Mouse (Mus musculus) liver, embryonic 11.5 days (tissue): ENCODE measurements at regions not wholly inside any gene's neighbourhood (a gene's known extent, or its start where the extent isn't known, plus 50 kb on each side); places are given as distances from the start of the nearest gene placed in this dataset.

Experiments used
- ATAC-seq: fragments of 200-750 bp; cut with Nextera tagmentation; replicated peaks from 2 replicates; pipeline ENCODE4 v1.8.0; 2017; ENCODE audit warnings: moderate number of reproducible peaks, mild to moderate bottlenecking, moderate TSS enrichment, moderate library complexity; ENCODE audit not compliant: low FRiP score
- DNase-seq: peaks from one replicate; pipeline ENCODE4 v3.0.0-alpha.2; 2017; ENCODE audit warnings: low spot score
- H3K27ac ChIP-seq: fragments of 300-500 bp; sonication (generic); 2 replicates; pipeline ENCODE4 v1.5.1; 2014; ENCODE audit warnings: mild to moderate bottlenecking, low read depth, low read length, control low read depth
- H3K27me3 ChIP-seq: fragments of 300-500 bp; sonication (generic); replicated peaks from 2 replicates; pipeline ENCODE4 v1.6.1; 2014; ENCODE audit warnings: low read length, mixed read lengths; ENCODE audit not compliant: control insufficient read depth, insufficient read depth
- H3K36me3 ChIP-seq: fragments of 300-500 bp; sonication (generic); 2 replicates; pipeline ENCODE4 v1.6.1; 2014; ENCODE audit warnings: mild to moderate bottlenecking, low read length, moderate library complexity, mixed read lengths; ENCODE audit not compliant: control insufficient read depth, insufficient read depth
- H3K4me1 ChIP-seq: fragments of 300-500 bp; sonication (generic); replicated peaks from 2 replicates; pipeline ENCODE4 v1.6.1; 2014; ENCODE audit warnings: low read length, mixed read lengths; ENCODE audit not compliant: control insufficient read depth, insufficient read depth
- H3K4me2 ChIP-seq: fragments of 300-500 bp; sonication (generic); 2 replicates; pipeline ENCODE4 v1.6.1; 2014; ENCODE audit warnings: mild to moderate bottlenecking, control low read depth, moderate library complexity
- H3K4me3 ChIP-seq: fragments of 300-500 bp; sonication (generic); 2 replicates; pipeline ENCODE4 v1.5.1; 2014; ENCODE audit warnings: low read depth, low read length, control low read depth
- H3K9ac ChIP-seq: fragments of 300-500 bp; sonication (generic); 2 replicates; pipeline ENCODE4 v1.6.1; 2014; ENCODE audit warnings: low read depth, low read length, control low read depth
- H3K9me3 ChIP-seq: fragments of 300-500 bp; sonication (generic); 2 replicates; pipeline ENCODE4 v1.6.1; 2016; ENCODE audit warnings: low read length, inconsistent platforms, mixed read lengths; ENCODE audit not compliant: control insufficient read depth
- WGBS: fragments of 180-500 bp; shearing (Covaris S2); extraction: QIAGEN DNeasy Blood & Tissue Kit; methylation state at CpG from one replicate; pipeline ENCODE4 v1.1.7; 2014; 5-methylcytosine and 5-hydroxymethylcytosine counted together

- WGBS = 46% methylated on average over 8 of the region's 8 CpGs
- H3K4me2 ChIP-seq = peak overlapping the region; percentile 3; the same call in 1 of the 2 replicates
- peaks cover 63% of the 10 kb centered on the region for H3K27me3 ChIP-seq
Observed at GRCm38 (mm10) chr6:51192826-51193225, 239.6 kb upstream of the Nfe2l3 start.

GRCm38 (mm10) chr6:51193356-51193755, 239.1 kb upstream of the Nfe2l3 start:
- 15% methylated on average over 12 of the region's 12 CpGs for WGBS
- no peak overlapping the region for H3K27ac ChIP-seq
- no peaks in the 10 kb centered on the region for H3K4me1 ChIP-seq
- H3K4me3 ChIP-seq = no peak overlapping the region
- H3K9me3 ChIP-seq = no peaks in the 10 kb centered on the region
- no peaks in the 10 kb centered on the region for H3K36me3 ChIP-seq
- peaks cover 58% of the 10 kb centered on the region for H3K27me3 ChIP-seq
- H3K4me2 ChIP-seq = peak overlapping the region; percentile 3; the same call in 1 of the 2 replicates
- no peak overlapping the region for H3K9ac ChIP-seq
- ATAC-seq (no peak), DNase-seq (no peak)

More at GRCm38 (mm10) chr6:51192826-51193225, 239.6 kb upstream of the Nfe2l3 start:
- H3K9ac ChIP-seq = no peak overlapping the region
- ATAC-seq (no peak), DNase-seq (no peak)
- no peak overlapping the region for H3K4me3 ChIP-seq
- H3K9me3 ChIP-seq = no peaks in the 10 kb centered on the region
- H3K4me1 ChIP-seq = no peaks in the 10 kb centered on the region
- no peak overlapping the region for H3K27ac ChIP-seq
- H3K36me3 ChIP-seq = no peaks in the 10 kb centered on the region

GRCm38 (mm10) chr6:51196391-51196790, 236.1 kb upstream of the Nfe2l3 start:
- H3K4me2 ChIP-seq = no peak overlapping the region
- 73% methylated on average over 2 of the region's 2 CpGs for WGBS
- peaks cover 30% of the 10 kb centered on the region for H3K27me3 ChIP-seq

GRCm38 (mm10) chr6:51197000-51197774, 235.3 kb upstream of the Nfe2l3 start:
- 74% methylated on average over 16 of the region's 16 CpGs for WGBS
- H3K4me3 ChIP-seq = no peak overlapping the region
- H3K4me2 ChIP-seq = no peak overlapping the region
- no peak overlapping the region for H3K27ac ChIP-seq
- H3K9me3 ChIP-seq = no peaks in the 10 kb centered on the region
- ATAC-seq = no peak
- H3K27me3 ChIP-seq = peaks cover 23% of the 10 kb centered on the region
- no peak for DNase-seq
- no peaks in the 10 kb centered on the region for H3K4me1 ChIP-seq
- no peaks in the 10 kb centered on the region for H3K36me3 ChIP-seq
- H3K9ac ChIP-seq = no peak overlapping the region

More at GRCm38 (mm10) chr6:51196391-51196790, 236.1 kb upstream of the Nfe2l3 start:
- H3K36me3 ChIP-seq = no peaks in the 10 kb centered on the region
- H3K27ac ChIP-seq = no peak overlapping the region
- H3K9me3 ChIP-seq = no peaks in the 10 kb centered on the region
- ATAC-seq = no peak
- no peak overlapping the region for H3K4me3 ChIP-seq
- no peak for DNase-seq
- H3K9ac ChIP-seq = no peak overlapping the region
- H3K4me1 ChIP-seq = no peaks in the 10 kb centered on the region

- Histone ChIP-seq H3K4me3 (no peak overlapping the region), H3K4me1 (no peaks in the 10 kb centered on the region), H3K9me3 (no peaks in the 10 kb centered on the region), H3K27ac (no peak overlapping the region), H3K36me3 (no peaks in the 10 kb centered on the region), H3K27me3 (peaks cover 5% of the 10 kb centered on the region; the same call in 1 of the 2 replicates), H3K4me2 (no peak overlapping the region), H3K9ac (no peak overlapping the region)
- 67% methylated on average over 5 of the region's 5 CpGs for WGBS
- no peak for ATAC-seq
- DNase-seq = no peak
Observed at GRCm38 (mm10) chr6:51200207-51200606, 232.3 kb upstream of the Nfe2l3 start.

- DNase-seq (no peak), ATAC-seq (no peak)
- Histone ChIP-seq H3K36me3 (no peaks in the 10 kb centered on the region), H3K27ac (no peak overlapping the region), H3K4me2 (no peak overlapping the region), H3K9ac (no peak overlapping the region), H3K27me3 (peaks cover 8% of the 10 kb centered on the region; the same call in 1 of the 2 replicates), H3K9me3 (no peaks in the 10 kb centered on the region), H3K4me1 (no peaks in the 10 kb centered on the region), H3K4me3 (no peak overlapping the region)
- WGBS = 87% methylated on average over 14 of the region's 14 CpGs
Observed at GRCm38 (mm10) chr6:51200837-51201236, 231.6 kb upstream of the Nfe2l3 start.

GRCm38 (mm10) chr6:51204306-51204705, 228.2 kb upstream of the Nfe2l3 start:
- DNase-seq (no peak), ATAC-seq (no peak)
- H3K9me3 ChIP-seq = no peaks in the 10 kb centered on the region
- H3K9ac ChIP-seq = no peak overlapping the region
- H3K4me3 ChIP-seq = no peak overlapping the region
- H3K27me3 ChIP-seq = peaks cover 17% of the 10 kb centered on the region
- H3K4me1 ChIP-seq = peaks cover 4% of the 10 kb centered on the region; the same call in 1 of the 2 replicates
- WGBS = 77% methylated on average over 3 of the region's 3 CpGs
- no peak overlapping the region for H3K27ac ChIP-seq
- H3K36me3 ChIP-seq = no peaks in the 10 kb centered on the region
- H3K4me2 ChIP-seq = no peak overlapping the region

GRCm38 (mm10) chr6:51205411-51205810, 227.1 kb upstream of the Nfe2l3 start:
- Histone ChIP-seq H3K27me3 (peaks cover 17% of the 10 kb centered on the region), H3K4me2 (no peak overlapping the region), H3K4me3 (no peak overlapping the region), H3K27ac (no peak overlapping the region), H3K9ac (no peak overlapping the region), H3K4me1 (peaks cover 4% of the 10 kb centered on the region; the same call in 1 of the 2 replicates), H3K9me3 (no peaks in the 10 kb centered on the region), H3K36me3 (no peaks in the 10 kb centered on the region)
- no peak for DNase-seq
- no peak for ATAC-seq
- WGBS = 79% methylated on average over 11 of the region's 11 CpGs
